Mouse (Mus musculus) heart, embryonic 12.5 days (tissue): ENCODE data around the gene Cdk5r1. TPM values are rescaled to one million over a fixed set of nuclear protein-coding genes. Genes with fewer than 3 reads are reported as not detected.

Source experiments
- ATAC-seq: fragments of 200-750 bp; cut with Nextera tagmentation; 2 replicates; pipeline ENCODE4 v1.8.0; 2017; ENCODE audit warnings: moderate TSS enrichment, moderate library complexity; ENCODE audit not compliant: insufficient number of reproducible peaks, low FRiP score
- H3K27ac ChIP-seq: fragments of 300-500 bp; sonication (generic); 2 replicates; pipeline ENCODE4 v1.5.1; 2016; ENCODE audit warnings: mild to moderate bottlenecking, moderate library complexity; ENCODE audit not compliant: poor library complexity, severe bottlenecking
- H3K27me3 ChIP-seq: fragments of 300-500 bp; sonication (generic); replicated peaks from 2 replicates; pipeline ENCODE4 v1.6.1; 2016; ENCODE audit warnings: mild to moderate bottlenecking, moderate library complexity
- H3K36me3 ChIP-seq: fragments of 300-500 bp; sonication (generic); 2 replicates; pipeline ENCODE4 v1.6.1; 2016; ENCODE audit warnings: mild to moderate bottlenecking, moderate library complexity
- H3K4me1 ChIP-seq: fragments of 300-500 bp; sonication (generic); replicated peaks from 2 replicates; pipeline ENCODE4 v1.6.1; 2016; ENCODE audit warnings: mild to moderate bottlenecking
- H3K4me2 ChIP-seq: fragments of 300-500 bp; sonication (generic); 2 replicates; pipeline ENCODE4 v1.6.1; 2016; ENCODE audit warnings: mild to moderate bottlenecking, moderate library complexity
- H3K4me3 ChIP-seq: fragments of 300-500 bp; sonication (generic); 2 replicates; pipeline ENCODE4 v1.5.1; 2016; ENCODE audit warnings: mild to moderate bottlenecking
- H3K9ac ChIP-seq: fragments of 300-500 bp; sonication (generic); 2 replicates; pipeline ENCODE4 v1.6.1; 2016; ENCODE audit warnings: mild to moderate bottlenecking, moderate library complexity
- H3K9me3 ChIP-seq: fragments of 300-500 bp; sonication (generic); replicated peaks from 2 replicates; pipeline ENCODE4 v1.6.1; 2016; ENCODE audit warnings: mild to moderate bottlenecking, moderate library complexity
- WGBS: fragments of 180-500 bp; shearing (Covaris S2); methylation state at CpG from one replicate; pipeline ENCODE4 v1.1.7; 2016; 5-methylcytosine and 5-hydroxymethylcytosine counted together
- polyA plus RNA-seq: library from polyadenylated mRNA; unstranded; fragments of >200 nt; fragmentation: Nextera tagmentation; extraction: Ambion mirVana; gene quantifications from 2 replicates; pipeline ENCODE4 v1.2.1, GENCODE M21; 2016

Gene Cdk5r1
- polyA plus RNA-seq, 1 experiment from 2014 or later = 0.56 TPM

- 78% methylated on average over 9 of the region's 9 CpGs for WGBS
- Histone ChIP-seq H3K36me3 (no peaks in the 10 kb centered on the region), H3K27me3 (no peaks in the 10 kb centered on the region), H3K4me3 (no peak overlapping the region), H3K9me3 (no peaks in the 10 kb centered on the region), H3K4me2 (no peak overlapping the region), H3K4me1 (peaks cover 51% of the 10 kb centered on the region), H3K27ac (no peak overlapping the region), H3K9ac (no peak overlapping the region)
- no peak for ATAC-seq
These were observed 18.0 kb downstream of the Cdk5r1 start for GRCm38 (mm10) chr11:80494852-80495251.

- Histone ChIP-seq H3K4me1 (peaks cover 47% of the 10 kb centered on the region), H3K4me2 (no peak overlapping the region), H3K36me3 (no peaks in the 10 kb centered on the region), H3K4me3 (no peak overlapping the region), H3K9me3 (no peaks in the 10 kb centered on the region), H3K27ac (no peak overlapping the region), H3K27me3 (no peaks in the 10 kb centered on the region), H3K9ac (no peak overlapping the region)
- no peak for ATAC-seq
- 89% methylated on average over 6 of the region's 6 CpGs for WGBS
These were observed 19.1 kb downstream of the Cdk5r1 start for GRCm38 (mm10) chr11:80495972-80496371.

- no peak for ATAC-seq
- Histone ChIP-seq H3K9ac (no peak overlapping the region), H3K4me2 (no peak overlapping the region), H3K36me3 (no peaks in the 10 kb centered on the region), H3K9me3 (no peaks in the 10 kb centered on the region), H3K27me3 (no peaks in the 10 kb centered on the region), H3K27ac (no peak overlapping the region), H3K4me3 (no peak overlapping the region), H3K4me1 (peaks cover 44% of the 10 kb centered on the region)
- 81% methylated on average over 1 of the region's 1 CpGs for WGBS
These were observed 19.8 kb downstream of the Cdk5r1 start for GRCm38 (mm10) chr11:80496640-80497039.

- ATAC-seq = no peak
- Histone ChIP-seq H3K27me3 (no peaks in the 10 kb centered on the region), H3K27ac (no peak overlapping the region), H3K4me3 (no peak overlapping the region), H3K9ac (no peak overlapping the region), H3K36me3 (no peaks in the 10 kb centered on the region), H3K9me3 (no peaks in the 10 kb centered on the region), H3K4me2 (no peak overlapping the region), H3K4me1 (peaks cover 43% of the 10 kb centered on the region)
- WGBS = 64% methylated on average over 10 of the region's 10 CpGs
These were observed 20.5 kb downstream of the Cdk5r1 start for GRCm38 (mm10) chr11:80497225-80497919.

GRCm38 (mm10) chr11:80498328-80499070, 21.7 kb downstream of the Cdk5r1 start:
- H3K4me3 ChIP-seq = no peak overlapping the region
- 48% methylated on average over 11 of the region's 11 CpGs for WGBS
- H3K4me2 ChIP-seq = peak overlapping the region; percentile 21; the same call in 1 of the 2 replicates
- H3K36me3 ChIP-seq = no peaks in the 10 kb centered on the region
- no peak for ATAC-seq
- no peaks in the 10 kb centered on the region for H3K9me3 ChIP-seq
- no peaks in the 10 kb centered on the region for H3K27me3 ChIP-seq
- H3K27ac ChIP-seq = peak overlapping the region; percentile 61
- no peak overlapping the region for H3K9ac ChIP-seq
- peaks cover 38% of the 10 kb centered on the region for H3K4me1 ChIP-seq

GRCm38 (mm10) chr11:80499550-80499952, 22.7 kb downstream of the Cdk5r1 start:
- no peak for ATAC-seq
- Histone ChIP-seq H3K36me3 (no peaks in the 10 kb centered on the region), H3K9me3 (no peaks in the 10 kb centered on the region), H3K27me3 (no peaks in the 10 kb centered on the region), H3K27ac (peak overlapping the region; percentile 61), H3K9ac (no peak overlapping the region), H3K4me2 (no peak overlapping the region), H3K4me1 (peaks cover 46% of the 10 kb centered on the region), H3K4me3 (no peak overlapping the region)
- 73% methylated on average over 4 of the region's 4 CpGs for WGBS

GRCm38 (mm10) chr11:80503281-80503680, 26.5 kb downstream of the Cdk5r1 start:
- Histone ChIP-seq H3K27me3 (no peaks in the 10 kb centered on the region), H3K9ac (no peak overlapping the region), H3K4me1 (peaks cover 41% of the 10 kb centered on the region), H3K4me2 (no peak overlapping the region), H3K36me3 (no peaks in the 10 kb centered on the region), H3K4me3 (no peak overlapping the region), H3K9me3 (no peaks in the 10 kb centered on the region), H3K27ac (no peak overlapping the region)
- no peak for ATAC-seq
- WGBS = 86% methylated on average over 6 of the region's 6 CpGs

GRCm38 (mm10) chr11:80503726-80504452, 27.1 kb downstream of the Cdk5r1 start:
- Histone ChIP-seq H3K27ac (no peak overlapping the region), H3K36me3 (no peaks in the 10 kb centered on the region), H3K9ac (peak overlapping the region; percentile 38; the same call in 1 of the 2 replicates), H3K4me1 (peaks cover 40% of the 10 kb centered on the region), H3K27me3 (no peaks in the 10 kb centered on the region), H3K4me3 (no peak overlapping the region), H3K4me2 (no peak overlapping the region), H3K9me3 (no peaks in the 10 kb centered on the region)
- no peak for ATAC-seq
- WGBS = 45% methylated on average over 13 of the region's 13 CpGs

- Histone ChIP-seq H3K4me2 (no peak overlapping the region), H3K36me3 (no peaks in the 10 kb centered on the region), H3K4me1 (peaks cover 37% of the 10 kb centered on the region), H3K4me3 (no peak overlapping the region), H3K27me3 (no peaks in the 10 kb centered on the region), H3K9me3 (no peaks in the 10 kb centered on the region), H3K27ac (no peak overlapping the region), H3K9ac (no peak overlapping the region)
- 34% methylated on average over 6 of the region's 6 CpGs for WGBS
- no peak for ATAC-seq
These were observed 27.9 kb downstream of the Cdk5r1 start for GRCm38 (mm10) chr11:80504519-80505385.

- H3K4me1 ChIP-seq = peaks cover 31% of the 10 kb centered on the region
- H3K36me3 ChIP-seq = no peaks in the 10 kb centered on the region
- ATAC-seq = no peak
- WGBS = 77% methylated on average over 3 of the region's 3 CpGs
- no peak overlapping the region for H3K9ac ChIP-seq
- H3K27me3 ChIP-seq = no peaks in the 10 kb centered on the region
- H3K27ac ChIP-seq = no peak overlapping the region
- no peak overlapping the region for H3K4me2 ChIP-seq
- no peak overlapping the region for H3K4me3 ChIP-seq
- no peaks in the 10 kb centered on the region for H3K9me3 ChIP-seq
These were observed 28.8 kb downstream of the Cdk5r1 start for GRCm38 (mm10) chr11:80505581-80505980.
